Mouse (Mus musculus): ENCODE measurements around the gene Ptpn6. TPM values are rescaled to one million over a fixed set of nuclear protein-coding genes. Genes with fewer than 3 reads are reported as not detected.

The Ptpn6 gene
- polyA plus RNA-seq, 1 experiment from 2014 or later: 24.3 TPM

MicroRNAs within 50 kb of the gene (microRNA counts, 519-probe panel; counts per million panel counts)
- microRNA mmu-miR-141: 2,674 counts per million, percentile 66 among the panel's probes with 10 or more counts
- microRNA mmu-miR-200c: 3,494 counts per million, percentile 92 among the panel's probes with 10 or more counts

Small RNA genes lying within 50 kb of the gene (microRNA-seq; reads per million reads assigned to microRNA genes)
- gene Mir141 (1,755 reads per million, percentile 81 among the genes with 10 or more reads in this experiment), gene Mir200c (12,999 reads per million, percentile 96 among the genes with 10 or more reads in this experiment)

Other genes with a start within 250 kb of the Ptpn6 start
- gene C1rl, start 245.6 kb downstream of the Ptpn6 start, polyA plus RNA-seq (2015; fragmentation: Nextera tagmentation; extraction: Ambion mirVana): 0.49 and 0.52 TPM in 2 replicates
- 3.1 and 4.6 TPM in 2 replicates for gene C1ra, start 226.3 kb downstream of the Ptpn6 start, polyA plus RNA-seq (2015; fragmentation: Nextera tagmentation; extraction: Ambion mirVana)
- 2.6 and 3.6 TPM in 2 replicates for gene C1s1, start 196.4 kb downstream of the Ptpn6 start, polyA plus RNA-seq (2015; fragmentation: Nextera tagmentation; extraction: Ambion mirVana)
- gene C1rb, start 168.4 kb downstream of the Ptpn6 start, polyA plus RNA-seq (2015; fragmentation: Nextera tagmentation; extraction: Ambion mirVana): not detected in 2 replicates
- gene C1s2, start 102.6 kb downstream of the Ptpn6 start, polyA plus RNA-seq (2015; fragmentation: Nextera tagmentation; extraction: Ambion mirVana): 0.07 TPM in 1 of 2 replicates, not detected in the other
- gene Lpcat3, start 75.7 kb downstream of the Ptpn6 start, polyA plus RNA-seq (2015; fragmentation: Nextera tagmentation; extraction: Ambion mirVana): 56.8 and 61.9 TPM in 2 replicates
- gene Emg1, start 26.5 kb downstream of the Ptpn6 start, polyA plus RNA-seq (2015; fragmentation: Nextera tagmentation; extraction: Ambion mirVana): 199 and 200 TPM in 2 replicates
- gene Phb2, start 26.4 kb downstream of the Ptpn6 start, polyA plus RNA-seq (2015; fragmentation: Nextera tagmentation; extraction: Ambion mirVana): 327 and 340 TPM in 2 replicates
- gene Grcc10, start 2.7 kb upstream of the Ptpn6 start, polyA plus RNA-seq (2015; fragmentation: Nextera tagmentation; extraction: Ambion mirVana): 406 and 416 TPM in 2 replicates
- gene Gm45234, start 17.3 kb upstream of the Ptpn6 start, polyA plus RNA-seq (2015; fragmentation: Nextera tagmentation; extraction: Ambion mirVana): not detected in 2 replicates
- 15.6 and 16.1 TPM in 2 replicates for gene Atn1, start 17.8 kb upstream of the Ptpn6 start, polyA plus RNA-seq (2015; fragmentation: Nextera tagmentation; extraction: Ambion mirVana)
- gene Eno2, start 31.0 kb upstream of the Ptpn6 start, polyA plus RNA-seq (2015; fragmentation: Nextera tagmentation; extraction: Ambion mirVana): 2.1 and 3.4 TPM in 2 replicates
- gene Lrrc23, start 41.0 kb upstream of the Ptpn6 start, polyA plus RNA-seq (2015; fragmentation: Nextera tagmentation; extraction: Ambion mirVana): 11.7 and 13.7 TPM in 2 replicates
- 11.6 and 12.7 TPM in 2 replicates for gene Spsb2, start 69.9 kb upstream of the Ptpn6 start, polyA plus RNA-seq (2015; fragmentation: Nextera tagmentation; extraction: Ambion mirVana)
- 712 and 746 TPM in 2 replicates for gene Tpi1, start 75.6 kb upstream of the Ptpn6 start, polyA plus RNA-seq (2015; fragmentation: Nextera tagmentation; extraction: Ambion mirVana)
- gene Usp5, start 90.8 kb upstream of the Ptpn6 start, polyA plus RNA-seq (2015; fragmentation: Nextera tagmentation; extraction: Ambion mirVana): 149 and 152 TPM in 2 replicates
- 188 and 197 TPM in 2 replicates for gene Cdca3, start 90.8 kb upstream of the Ptpn6 start, polyA plus RNA-seq (2015; fragmentation: Nextera tagmentation; extraction: Ambion mirVana)
- 0.38 and 1.1 TPM in 2 replicates for gene Gnb3, start 101.6 kb upstream of the Ptpn6 start, polyA plus RNA-seq (2015; fragmentation: Nextera tagmentation; extraction: Ambion mirVana)
- 23.9 and 26.9 TPM in 2 replicates for gene P3h3, start 119.0 kb upstream of the Ptpn6 start, polyA plus RNA-seq (2015; fragmentation: Nextera tagmentation; extraction: Ambion mirVana)
- gene Gpr162, start 125.3 kb upstream of the Ptpn6 start, polyA plus RNA-seq (2015; fragmentation: Nextera tagmentation; extraction: Ambion mirVana): 0.54 and 0.59 TPM in 2 replicates
- 0.08 and 0.26 TPM in 2 replicates for gene Cd4, start 149.5 kb upstream of the Ptpn6 start, polyA plus RNA-seq (2015; fragmentation: Nextera tagmentation; extraction: Ambion mirVana)
- gene Lag3, start 173.0 kb upstream of the Ptpn6 start, polyA plus RNA-seq (2015; fragmentation: Nextera tagmentation; extraction: Ambion mirVana): 2.3 TPM in 2 replicates
- gene Ptms, start 181.4 kb upstream of the Ptpn6 start, polyA plus RNA-seq (2015; fragmentation: Nextera tagmentation; extraction: Ambion mirVana): 454 and 458 TPM in 2 replicates
- 378 and 389 TPM in 2 replicates for gene Mlf2, start 192.7 kb upstream of the Ptpn6 start, polyA plus RNA-seq (2015; fragmentation: Nextera tagmentation; extraction: Ambion mirVana)
- gene Cops7a, start 226.8 kb upstream of the Ptpn6 start, polyA plus RNA-seq (2015; fragmentation: Nextera tagmentation; extraction: Ambion mirVana): 142 and 151 TPM in 2 replicates